Mouse (Mus musculus) monocyte, adult 5-6 weeks (primary cell): ENCODE measurements at regions not wholly inside any gene's neighbourhood (a gene's known extent, or its start where the extent isn't known, plus 50 kb on each side); places are given as distances from the start of the nearest gene placed in this dataset.

Experiments used
- ATAC-seq: fragments of 153-309, 156-312 bp; replicated peaks from 2 replicates; pipeline ENCODE4 v1.8.0; 2017; ENCODE audit warnings: mild to moderate bottlenecking; ENCODE audit not compliant: low TSS enrichment, insufficient number of reproducible peaks, severe bottlenecking, poor library complexity, low FRiP score

DNA sequence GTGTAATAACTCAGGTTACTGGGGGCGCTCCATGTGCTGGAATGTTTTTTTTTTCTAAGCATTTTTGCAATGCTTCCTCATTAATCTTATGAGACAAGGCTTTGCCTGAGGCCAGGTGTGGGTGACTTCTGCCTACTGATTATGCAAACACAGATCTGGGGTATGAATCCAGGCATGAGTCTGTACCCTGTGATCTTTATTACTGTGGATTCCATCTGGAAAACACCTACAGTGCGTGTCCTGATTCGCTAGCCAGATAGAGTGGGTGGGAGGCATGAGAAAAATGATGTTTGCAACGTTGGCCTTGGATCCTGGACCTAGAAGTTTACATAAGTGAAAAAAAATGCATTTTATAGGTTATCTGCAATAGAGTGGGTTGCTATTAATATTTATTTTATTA lies 387.9 kb upstream of the Ube2e3 start:
- no peak for ATAC-seq

DNA sequence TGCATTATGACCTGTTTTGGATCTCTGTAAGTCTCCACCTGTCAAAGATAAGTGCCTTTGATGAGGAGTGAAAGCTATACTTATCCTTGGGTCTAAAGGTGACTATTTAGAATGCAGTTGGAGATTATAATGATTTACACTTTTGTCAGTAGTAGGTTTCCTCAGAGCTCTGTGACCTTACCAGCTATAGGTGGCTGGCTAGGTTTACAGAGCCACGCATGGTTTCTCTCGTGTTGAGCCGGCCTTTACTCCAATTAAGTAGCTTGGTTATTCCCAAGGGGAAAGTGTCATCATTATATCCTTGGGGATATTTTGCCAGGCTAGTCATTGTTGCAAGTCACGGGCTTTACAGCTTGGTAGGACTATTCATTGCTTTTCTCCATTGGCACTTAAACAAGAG lies 408.5 kb upstream of the Ube2e3 start:
- ATAC-seq = no peak

DNA sequence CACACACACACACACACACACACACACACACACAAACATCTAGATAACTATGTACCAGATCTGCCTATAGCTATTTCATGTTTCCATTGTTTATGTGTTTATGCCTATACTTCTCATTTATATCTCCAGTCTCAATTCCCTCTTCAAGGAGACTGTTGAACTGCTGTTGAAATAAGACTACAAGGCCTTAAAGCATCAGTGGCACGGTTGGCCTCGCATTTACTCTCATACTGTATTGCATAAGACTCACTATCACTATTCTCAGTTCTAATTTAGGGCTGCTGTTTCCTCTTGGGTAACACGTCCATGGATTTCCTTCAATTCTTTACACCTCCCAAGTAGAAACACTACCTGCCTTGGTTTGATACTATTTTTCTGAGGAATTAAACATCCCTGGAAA lies 414.5 kb upstream of the Ube2e3 start:
- ATAC-seq = no peak

DNA sequence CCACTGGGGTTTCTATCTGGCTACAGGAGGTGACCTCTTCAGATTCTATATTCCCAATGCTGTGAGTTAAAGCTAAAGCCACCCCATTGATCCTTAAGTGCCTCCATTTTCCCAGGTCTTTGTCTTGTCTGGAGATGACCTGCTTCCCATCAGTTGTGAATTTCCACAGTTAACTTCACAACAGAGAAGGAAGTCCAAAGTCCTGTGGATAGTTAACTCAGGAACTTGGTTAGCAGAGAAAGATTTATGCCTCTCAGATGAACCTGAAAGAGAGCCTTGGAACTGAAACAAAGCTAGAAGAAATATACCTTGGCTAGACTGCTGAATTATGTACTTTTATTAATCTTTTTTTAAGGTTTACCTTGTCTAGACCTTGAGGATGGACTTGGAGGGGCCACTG lies 431.1 kb upstream of the Ube2e3 start:
- ATAC-seq = no peak

DNA sequence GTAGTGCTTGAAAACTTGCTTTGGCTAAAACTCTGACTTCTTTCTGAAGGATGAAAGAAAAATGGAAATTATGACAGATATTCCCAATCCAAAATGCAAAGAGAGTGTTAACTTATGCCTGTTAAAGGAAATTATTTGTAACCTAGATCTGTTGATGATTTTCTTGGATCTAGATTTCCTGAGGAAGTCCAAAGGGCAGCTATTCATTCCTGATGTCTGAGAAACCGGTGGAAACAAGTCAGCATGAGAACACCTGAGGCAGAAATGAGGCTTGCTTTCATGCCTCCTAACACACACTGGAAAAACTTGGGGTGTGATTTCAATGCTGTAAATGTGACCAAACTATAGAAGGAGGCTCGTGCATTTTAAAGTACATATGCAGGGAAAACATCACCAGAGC lies 432.9 kb upstream of the Ube2e3 start:
- no peak for ATAC-seq

DNA sequence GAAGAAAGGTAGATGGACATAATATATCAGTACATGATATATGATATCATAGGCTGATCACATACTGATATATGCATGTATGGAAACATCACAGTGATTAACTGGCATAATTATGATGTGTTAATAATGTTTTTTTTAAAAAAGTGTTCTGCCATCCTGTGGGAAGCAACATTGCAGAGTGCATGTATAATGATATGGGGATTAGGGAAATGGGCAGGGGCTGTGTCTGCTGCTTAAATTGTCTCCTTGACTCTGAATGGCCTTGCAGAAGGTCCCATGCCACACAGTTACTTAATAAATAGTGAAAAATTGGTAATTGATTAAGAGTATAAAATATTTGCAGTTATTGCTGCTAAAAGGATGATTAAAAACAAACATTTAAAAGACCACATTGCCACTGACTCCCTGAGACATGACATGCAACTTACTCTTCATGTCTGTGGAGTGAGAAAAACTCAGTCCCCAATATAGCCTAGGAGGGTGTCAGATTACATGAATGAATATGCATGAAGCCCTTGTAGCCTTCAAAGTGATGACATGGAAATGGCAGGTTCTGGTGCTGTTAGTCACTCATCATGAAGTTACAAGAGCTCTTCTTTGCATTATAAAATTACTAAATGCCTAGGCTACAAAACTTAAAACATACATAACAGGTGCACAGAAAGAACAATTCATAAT lies 440.1 kb upstream of the Ube2e3 start:
- no peak for ATAC-seq

DNA sequence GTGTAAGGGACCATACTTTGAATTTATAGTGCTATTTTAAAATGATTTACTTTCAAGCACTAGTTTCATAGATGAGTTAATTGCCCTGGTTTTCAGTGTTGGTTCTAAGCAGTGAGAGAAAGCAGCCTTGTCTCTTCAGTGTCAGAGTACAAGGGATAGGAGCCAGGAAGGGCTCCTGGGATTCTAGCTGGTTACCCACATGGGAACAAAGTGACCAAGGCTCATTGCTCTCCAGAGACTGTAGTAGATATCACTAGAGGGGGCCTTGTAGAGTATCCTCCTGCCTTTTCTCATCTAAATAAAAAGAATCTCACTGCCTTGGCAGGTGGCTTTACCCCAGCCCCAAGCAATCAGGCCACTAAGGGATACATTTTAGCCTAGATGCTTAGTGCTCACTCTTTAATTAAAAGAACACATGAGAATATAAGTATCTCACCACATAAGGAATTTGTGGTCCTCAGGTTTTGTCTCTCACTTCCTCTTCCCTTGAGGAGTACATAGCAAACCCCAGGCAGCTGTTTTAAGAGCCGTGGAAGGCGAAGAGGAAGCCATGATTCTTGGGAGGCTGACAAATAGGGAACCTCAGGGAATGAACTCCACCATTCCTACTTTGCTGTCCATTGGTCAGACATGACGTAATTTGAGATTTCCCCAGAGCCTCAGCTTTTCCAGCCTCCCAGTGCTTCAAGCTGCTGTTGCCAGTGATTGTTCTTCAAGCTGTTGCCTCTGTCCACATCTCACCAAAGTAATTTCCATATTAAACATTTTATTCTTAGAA lies 449.2 kb upstream of the Ube2e3 start:
- no peak for ATAC-seq

DNA sequence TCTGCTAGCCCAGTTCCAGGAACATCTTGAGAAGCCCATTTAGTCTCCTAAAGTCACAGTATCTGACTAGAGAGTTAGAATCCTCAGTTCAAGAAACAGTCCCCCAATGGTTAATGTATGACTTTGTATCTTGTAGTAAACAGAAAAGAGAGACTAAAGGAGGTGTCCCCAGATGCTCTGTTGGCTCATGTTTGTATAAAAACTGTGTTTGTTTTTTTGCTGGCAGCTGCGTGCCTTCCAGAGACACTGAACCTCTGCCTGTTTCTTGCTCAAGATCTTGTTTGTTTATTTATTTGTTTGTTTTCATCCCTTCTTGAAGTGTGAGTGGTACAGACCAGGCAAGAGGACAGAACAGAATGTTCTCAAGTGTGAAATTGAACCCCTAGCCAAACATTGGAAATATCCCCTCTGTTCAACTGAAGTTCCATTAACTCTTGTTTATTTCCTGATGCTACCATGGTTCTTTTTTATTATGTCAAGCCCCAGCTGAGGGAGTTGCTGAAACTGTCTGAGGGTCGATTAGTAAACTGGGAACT lies 451.3 kb upstream of the Ube2e3 start:
- ATAC-seq = no peak

DNA sequence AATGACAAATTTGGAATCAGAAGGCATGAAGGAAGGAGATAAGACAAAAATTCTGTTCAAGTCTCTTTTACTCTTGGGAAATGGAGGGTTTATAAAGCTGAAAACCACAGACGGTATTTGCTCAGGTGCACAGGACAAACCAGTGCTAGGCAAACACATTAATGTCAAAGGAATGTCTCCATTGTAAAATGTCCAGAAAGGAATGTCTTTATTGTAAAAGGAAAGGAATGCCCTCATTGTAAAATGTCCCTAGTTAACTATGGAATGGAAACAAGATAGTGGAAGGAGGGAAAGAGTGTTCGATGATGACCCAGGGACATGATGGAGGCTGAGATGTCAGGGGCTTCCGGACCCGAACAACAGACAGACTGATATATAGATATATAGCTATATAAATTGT lies 454.9 kb upstream of the Ube2e3 start:
- ATAC-seq = no peak

DNA sequence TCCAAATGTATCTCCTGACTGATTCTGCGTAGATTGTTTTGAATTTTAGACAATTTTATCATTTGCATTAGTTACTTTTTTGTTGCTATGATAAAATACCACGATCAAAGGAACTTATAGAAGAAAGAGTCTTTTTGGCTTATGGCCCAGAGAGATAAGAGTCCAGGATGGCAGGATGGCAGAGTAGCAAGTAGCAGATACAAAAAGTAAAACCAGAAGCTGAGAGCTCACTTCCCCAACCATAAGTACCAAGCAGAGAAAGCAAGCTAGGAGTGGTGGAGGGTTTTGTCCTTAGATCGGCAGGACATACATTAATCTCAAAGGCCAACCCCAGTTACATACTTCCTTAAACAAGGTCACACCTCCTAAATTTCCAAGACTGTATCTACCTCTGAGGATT lies 457.7 kb upstream of the Cwc22 start:
- ATAC-seq = no peak

DNA sequence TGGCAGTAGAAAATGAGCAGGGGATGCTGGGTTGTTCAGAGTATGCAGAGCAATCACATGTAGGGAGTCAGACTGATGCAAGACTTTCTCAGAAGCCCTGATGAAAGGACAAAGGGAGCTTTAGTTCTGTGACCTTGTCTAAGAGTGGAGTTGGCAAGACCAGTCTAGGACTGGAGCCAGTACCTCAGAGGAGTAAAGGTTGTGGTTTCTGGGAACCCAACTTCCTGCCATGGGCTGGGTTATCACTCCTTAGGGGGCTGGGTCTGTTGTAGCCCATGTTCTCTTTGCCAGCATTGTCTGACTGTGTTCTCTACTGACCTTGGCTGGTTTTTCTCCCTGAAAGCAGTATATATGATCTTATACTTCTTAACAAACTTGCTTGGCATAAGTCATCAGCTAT lies 453.1 kb upstream of the Cwc22 start:
- ATAC-seq = no peak

DNA sequence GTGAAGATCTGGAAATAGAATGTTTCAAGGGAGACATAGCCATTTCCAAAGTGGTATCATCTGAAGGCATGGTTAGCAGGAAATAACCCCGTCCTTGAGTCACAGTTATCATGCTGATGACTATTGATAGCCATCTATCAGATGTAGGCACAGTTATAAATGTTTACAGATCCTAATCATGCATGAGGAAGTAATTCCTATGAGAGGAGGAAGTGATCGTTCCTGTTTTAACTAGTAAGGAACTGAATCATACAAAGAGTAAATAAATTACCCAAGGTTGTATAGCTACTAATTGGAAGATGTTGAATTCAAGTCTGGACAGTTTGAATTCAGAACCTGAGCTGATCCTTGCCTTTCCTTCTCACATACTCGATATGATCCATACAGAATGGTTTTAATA lies 450.7 kb upstream of the Cwc22 start:
- ATAC-seq = peak; percentile 59; the same call in 1 of the 2 replicates

DNA sequence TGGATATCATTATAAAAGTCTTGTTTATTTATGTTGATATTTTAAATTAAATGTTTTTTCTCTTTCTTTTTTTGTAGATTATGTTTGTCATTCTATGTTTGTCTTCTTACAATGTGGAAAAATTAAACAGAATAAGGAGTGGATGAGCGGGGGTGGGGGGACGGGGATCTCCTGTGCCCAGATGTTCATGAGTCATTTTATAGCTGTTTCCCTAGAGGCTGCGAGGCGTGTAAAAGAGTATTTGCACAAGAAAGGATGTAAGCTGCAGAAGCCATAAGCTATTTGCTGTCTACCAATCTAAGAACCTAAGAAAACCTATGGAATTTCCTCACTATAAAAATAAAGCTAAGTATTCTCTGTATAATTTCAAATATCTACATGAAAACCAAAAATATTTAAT lies 446.9 kb upstream of the Cwc22 start:
- ATAC-seq = no peak

DNA sequence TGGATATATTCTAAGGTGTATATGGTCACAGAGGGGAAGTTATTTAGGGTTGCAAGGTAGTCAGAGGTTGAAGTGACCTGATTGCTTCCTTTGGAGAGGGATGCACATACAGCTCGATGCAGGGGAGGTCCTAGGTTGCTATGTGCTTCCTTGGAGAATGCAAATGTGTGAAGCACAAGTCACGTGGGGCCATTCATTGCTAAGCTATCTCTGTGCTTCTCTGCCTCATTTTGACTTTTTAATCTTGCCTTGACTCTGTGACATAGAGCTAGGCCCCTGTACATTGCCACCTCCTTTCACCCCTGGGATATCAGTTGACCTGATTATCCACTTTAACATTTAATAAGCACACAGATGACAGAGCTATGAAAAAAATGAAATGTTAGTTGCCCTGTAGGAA lies 446.2 kb upstream of the Cwc22 start:
- ATAC-seq = no peak

DNA sequence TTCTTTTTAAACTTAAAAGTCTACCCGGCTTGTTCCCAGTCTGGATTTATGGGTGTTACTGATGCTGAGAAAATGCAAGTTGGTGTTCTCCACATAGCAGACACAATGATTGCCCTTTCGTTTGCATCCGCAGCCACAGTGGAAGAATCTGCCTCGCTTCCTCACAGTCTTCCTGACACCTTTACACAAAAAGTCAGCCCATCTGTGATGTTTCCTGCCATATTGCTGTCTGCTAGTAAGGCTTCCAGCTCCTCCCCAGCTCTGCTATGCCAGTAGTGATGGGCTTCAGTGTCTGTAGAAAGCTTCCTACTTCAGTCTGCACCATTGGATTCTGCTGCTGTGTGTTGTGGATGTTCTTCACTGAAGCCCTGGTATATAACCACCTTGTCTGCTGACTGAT lies 441.8 kb upstream of the Cwc22 start:
- no peak for ATAC-seq

DNA sequence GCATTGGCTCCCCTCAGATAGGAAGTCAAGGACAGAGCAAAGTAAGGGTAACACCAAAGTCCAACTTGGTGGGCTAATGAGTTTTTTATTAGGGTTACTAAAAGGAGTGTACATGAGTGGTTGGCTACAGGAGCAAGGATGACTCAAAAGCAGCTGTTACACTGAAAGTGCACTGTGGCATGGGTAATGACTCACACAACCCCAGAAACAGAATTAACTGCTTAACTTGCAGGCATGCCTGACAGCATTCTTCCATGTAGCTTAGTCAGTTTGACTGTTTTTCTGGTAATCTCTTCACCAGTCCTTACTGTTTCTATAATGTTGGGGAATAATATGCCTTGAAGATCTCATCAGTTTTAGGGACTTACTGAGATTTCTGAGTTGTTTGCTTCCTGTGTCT lies 435.1 kb upstream of the Cwc22 start:
- ATAC-seq = no peak

DNA sequence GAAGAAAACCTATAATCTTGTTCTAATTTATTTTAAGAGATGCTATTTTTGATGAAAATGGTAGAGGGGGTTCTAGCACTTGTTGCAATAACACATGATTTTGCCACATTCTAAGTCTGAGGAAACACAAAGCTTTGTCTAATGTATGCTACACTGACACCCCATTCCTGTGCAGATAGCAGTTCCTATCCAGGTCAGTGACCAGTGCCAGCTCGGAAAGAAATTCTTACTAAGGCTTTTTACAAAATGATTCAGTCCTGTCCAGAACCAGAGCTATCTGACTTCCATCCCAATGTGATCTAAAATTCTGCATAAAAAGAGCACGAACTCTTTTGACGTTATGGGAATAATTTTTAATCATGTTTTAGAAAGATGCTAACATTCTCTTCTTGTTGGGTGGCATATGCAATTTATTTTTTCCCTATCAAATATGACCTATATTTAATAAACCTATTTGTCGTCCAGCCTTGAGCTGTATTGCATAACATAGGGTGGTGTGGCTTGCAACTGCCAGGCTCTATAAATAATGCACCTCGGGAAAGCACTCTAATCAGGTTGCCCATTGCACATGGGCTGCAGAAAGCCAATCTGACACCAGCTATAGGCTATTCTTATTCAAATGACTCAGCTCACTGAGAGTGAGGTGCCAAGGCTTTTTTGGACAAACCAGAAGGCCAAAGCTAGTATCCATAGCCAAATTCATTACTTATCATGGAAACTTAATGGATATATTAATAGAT lies 385.7 kb upstream of the Cwc22 start:
- no peak for ATAC-seq

DNA sequence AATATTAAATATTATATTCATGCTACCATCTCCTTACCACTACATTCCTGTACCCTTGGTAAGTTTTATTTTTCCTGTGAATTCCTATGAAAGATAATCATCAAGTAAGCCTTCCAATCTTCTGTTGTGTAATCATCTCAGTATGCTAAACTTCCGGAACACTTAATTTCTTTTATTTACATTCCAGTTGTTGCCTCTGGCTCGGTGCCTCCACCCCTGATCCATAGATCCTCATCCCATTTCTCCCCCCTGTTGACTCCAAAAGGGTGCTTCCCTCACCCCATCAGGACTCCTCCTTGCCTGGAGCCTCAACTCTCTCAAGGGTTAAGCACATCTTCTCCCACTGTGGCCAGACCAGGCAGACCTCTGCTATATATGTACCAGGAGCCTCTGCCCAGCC lies 379.9 kb upstream of the Cwc22 start:
- no peak for ATAC-seq

DNA sequence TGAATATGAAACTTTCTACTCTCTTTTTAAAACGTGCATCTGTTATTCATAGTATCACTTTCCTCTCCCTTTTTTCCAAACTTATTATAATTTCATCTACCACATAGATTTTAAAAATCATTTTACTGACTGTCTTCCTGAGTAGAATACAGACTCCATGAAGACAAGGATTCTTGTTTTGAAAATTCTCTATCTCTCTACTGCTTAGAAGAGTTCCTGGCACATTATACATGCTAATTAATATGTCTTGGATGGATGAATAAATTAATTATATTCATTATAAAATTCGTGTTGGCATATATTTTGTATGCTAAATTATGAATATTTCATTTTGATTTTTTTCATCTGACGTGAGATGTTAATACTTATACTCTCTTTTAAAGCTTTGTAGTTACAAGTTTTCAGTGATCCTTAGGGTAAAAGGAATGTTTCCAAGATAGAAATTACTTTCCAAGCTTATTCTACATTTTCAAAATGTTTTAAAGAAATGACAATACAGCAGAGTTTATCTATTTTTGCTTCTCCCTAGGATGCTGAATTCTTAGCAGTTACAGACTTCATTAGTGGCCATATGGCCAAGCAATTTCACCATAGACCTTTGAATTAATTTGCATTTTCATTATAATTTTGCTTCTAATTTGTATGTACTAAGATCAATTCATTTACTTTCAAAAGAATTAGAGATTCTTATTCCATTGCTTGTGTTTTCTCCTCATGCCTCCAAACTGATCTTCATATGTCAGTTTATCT lies 376.2 kb upstream of the Cwc22 start:
- ATAC-seq = no peak
